Mouse (Mus musculus) granulocyte monocyte progenitor cell, adult 5-6 weeks (primary cell): ENCODE results near the gene Olr1. TPM values are rescaled to one million over a fixed set of nuclear protein-coding genes. Genes with fewer than 3 reads are reported as not detected.

Source experiments
- ATAC-seq: replicated peaks from 2 replicates; pipeline ENCODE4 v1.8.0; 2016; ENCODE audit warnings: mild to moderate bottlenecking, moderate TSS enrichment, inconsistent platforms; ENCODE audit not compliant: poor library complexity, severe bottlenecking
- total RNA-seq, 2 experiments: library from RNA; stranded (forward) in 1 of 2; stranded (reverse) in 1 of 2; fragments of 200-712, 200-1000 nt in 1 of 2; fragments of >200 nt in 1 of 2; fragmentation: Nextera tagmentation in 1 of 2; gene quantifications; 2 replicates each; pipeline ENCODE4 v1.2.3; 2014 to 2017

Olr1 gene
- total RNA-seq (2014; fragmentation: Nextera tagmentation) (15.1 and 18.4 TPM in 2 replicates), total RNA-seq (2017) (16.9 and 23.2 TPM in 2 replicates)

DNA sequence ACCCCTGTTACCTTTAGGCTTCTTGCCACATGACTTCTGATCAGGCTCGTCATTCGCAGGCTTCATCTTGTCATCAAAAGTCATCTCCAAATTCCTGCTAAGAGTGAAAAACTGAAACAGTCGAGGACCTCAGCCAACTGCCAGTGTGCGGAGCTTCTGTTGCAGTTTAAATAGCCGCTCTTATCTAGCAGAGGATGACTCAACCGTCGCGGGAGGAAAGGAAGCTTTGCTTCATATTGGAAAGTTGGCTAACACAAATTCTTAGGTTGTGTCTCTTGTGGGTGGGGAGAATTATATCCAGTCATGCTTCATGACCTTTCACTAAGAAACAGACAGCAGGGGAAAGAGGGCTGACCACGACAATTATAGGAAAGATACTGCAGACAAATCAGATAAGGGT lies at the start of gene Olr1:
Gene Olr1, minus strand, starts transcription at position 142 of the 400 bp plus-strand sequence.
- peak; percentile 91 for ATAC-seq

DNA sequence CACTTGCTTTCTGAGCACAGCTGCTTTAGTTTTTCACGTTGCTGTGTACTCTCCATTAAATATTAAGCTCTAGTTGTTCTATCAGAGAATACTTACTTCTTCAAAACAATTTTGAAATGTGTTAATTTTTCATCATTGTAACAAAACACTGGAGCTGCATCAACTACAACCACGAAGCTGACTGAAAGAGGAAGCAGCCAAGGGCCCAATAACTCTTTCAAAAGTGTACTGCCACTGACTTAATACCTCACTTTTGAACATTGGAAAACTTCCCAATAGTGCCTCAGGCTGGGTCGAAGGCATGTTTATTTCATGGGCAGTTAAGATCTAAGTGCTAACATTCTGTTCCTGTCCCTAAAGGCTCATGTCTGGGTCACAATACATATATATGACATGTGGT lies 41.0 kb upstream of the Olr1 start:
- ATAC-seq = peak; percentile 77

DNA sequence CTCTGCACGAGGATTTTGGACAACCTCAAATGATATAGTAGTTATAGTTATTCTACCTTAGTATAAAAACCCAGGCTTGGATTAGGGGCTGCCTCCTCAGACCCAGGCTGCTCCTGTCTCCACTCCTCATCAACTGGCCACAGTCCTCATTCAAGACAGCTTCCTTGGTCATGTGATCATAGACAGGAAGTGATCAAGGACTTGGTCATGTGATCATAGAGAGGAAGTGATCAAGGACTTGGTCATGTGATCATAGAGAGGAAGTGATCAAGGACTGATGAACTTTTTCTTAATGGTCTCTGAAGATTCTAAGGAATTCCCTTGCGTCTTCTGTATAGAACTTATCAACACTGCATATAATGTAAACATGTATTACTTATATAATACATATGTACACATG lies 40.3 kb upstream of the Olr1 start:
- ATAC-seq = no peak

DNA sequence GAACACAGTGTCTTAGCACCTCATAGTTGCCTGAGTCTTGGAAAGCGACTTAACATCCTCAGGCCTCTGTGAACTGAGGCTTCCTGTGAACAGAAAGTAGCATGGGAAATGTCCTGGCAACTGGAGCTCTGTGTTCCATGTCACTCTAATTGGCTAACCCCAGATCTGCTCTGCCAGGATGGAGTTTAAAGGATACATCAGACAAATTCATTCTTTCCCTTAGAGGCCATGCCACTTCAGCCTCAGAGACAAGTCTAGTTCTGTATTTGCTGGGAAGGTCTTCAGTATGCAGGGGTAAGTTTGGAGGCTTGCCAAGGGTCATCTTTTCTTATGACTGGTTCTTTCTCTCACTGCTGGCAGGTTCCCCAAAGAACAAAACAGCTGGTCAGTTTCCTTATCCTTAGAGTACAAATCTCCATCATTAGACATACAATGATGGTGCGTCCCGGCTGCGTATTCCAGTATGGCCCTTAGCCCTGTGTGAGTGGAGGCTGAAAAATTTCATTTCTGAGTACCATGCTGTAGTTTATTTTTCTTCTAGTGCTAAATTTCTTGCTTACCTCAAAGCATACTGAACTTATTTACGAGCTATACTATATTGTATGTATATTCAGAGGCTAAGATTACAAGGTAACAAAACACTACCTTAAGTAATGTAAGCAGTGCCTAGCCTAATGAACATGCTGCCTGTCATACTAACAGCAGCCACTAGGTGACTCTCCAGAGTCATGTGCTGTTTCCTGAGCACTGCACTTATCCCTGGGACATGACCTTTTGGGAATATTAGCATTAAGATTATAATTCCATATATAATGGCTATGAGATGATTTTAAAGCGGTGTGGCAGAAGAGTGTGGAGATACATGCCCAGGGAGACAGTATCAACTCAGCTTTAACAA lies 37.0 kb upstream of the Olr1 start:
- peak; percentile 68 for ATAC-seq

DNA sequence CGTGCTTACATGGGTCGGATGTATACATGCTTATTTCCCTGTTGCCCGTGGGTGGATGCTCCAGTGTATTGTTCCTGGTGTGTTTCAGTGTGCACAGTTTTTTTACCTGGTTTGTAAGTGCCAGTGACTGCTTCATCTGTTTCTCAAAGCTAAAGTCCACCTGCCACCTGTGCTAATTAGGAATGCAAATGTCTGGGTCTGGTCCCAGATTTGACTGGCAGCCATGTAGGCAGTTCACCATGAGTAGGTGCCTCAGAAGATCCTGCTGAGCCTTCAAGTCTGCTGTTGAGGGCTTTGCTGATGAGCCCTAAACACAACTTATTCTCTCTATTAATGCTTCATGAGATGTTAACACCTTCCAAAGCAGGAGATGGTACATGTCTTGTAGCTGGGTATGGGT lies 35.6 kb upstream of the Olr1 start:
- ATAC-seq = no peak

DNA sequence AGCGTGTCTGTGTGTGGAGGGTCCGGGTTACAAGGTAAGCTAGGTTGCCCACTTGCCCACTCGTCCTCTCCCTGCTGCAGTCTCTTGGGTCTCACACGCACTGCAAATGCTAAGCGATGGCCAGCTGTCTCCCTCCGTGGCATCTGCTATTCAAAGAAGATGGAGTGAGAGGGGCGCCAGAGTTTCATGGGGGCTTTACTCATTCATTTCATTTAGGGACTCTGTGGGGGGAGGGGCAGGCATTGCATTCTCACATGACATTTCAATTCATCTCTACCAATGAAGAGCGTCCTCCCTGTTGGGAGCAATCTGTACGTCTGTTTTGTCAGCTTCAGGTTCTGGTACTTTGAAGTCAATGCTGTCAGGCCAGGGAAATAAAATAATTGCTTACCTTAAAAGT lies 35.0 kb upstream of the Olr1 start:
- no peak for ATAC-seq

DNA sequence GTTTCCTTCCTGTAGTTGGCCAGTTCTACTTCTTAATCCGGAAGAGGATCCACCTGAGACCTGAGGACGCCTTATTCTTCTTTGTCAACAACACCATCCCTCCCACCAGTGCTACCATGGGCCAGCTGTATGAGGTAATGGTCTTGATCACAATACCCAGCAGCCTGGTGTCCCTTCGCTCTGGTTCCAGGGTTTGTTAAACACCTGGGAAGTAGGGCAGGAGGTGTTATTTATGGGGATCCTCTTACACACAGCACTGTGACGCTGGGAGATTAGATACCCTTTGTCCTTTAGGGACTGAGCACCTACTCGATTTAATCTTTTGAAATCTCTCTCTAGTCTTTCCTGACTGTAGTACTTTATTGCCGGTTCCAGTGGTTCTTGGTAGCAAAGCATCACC lies 31.6 kb upstream of the Olr1 start:
- ATAC-seq = no peak

DNA sequence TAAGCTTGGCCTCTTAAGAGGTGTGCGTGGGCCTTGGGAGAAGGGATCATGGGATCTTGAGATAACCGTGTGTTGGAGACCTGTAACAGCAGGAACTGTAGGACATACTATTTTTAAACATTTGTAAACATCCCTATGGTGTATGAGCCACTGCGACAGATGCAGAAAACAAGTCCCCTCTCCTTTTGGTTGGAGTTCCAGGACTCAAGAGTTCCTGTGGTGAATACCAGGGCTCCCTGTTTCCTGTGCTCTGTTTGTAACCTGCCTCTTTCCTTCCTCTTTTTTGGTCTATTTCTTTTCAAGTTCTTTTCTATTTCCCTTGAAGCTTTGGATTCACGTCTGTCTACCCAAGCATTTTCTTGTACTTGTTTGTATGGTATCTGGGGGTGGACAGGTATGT lies 28.8 kb upstream of the Olr1 start:
- peak; percentile 51 for ATAC-seq

DNA sequence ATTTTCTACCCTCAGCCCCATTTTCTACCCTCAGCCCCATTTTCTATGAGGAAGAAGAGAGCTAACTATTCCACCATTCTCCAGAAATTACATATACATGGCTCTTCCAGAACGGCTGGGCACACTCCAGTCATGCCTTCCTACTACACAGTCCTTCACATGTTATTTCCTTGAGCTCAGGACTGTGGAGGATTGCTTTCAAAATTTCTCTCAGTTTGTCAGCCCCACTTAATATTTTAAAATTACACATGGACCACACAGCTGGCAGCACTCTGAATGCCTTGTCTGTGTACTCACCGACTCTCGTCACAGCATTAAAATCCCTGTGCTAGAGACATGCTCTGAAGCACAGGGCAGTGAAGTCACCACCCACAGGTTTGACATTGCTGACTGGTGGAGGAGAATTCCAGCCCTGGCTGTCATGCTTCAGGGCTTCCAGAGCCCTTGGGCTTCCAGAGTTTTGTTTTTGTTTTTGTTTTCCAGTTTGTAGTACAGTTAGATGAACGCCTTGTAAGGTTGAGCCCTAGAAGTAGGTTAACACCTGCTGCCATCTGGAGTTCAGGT lies 27.7 kb upstream of the Olr1 start:
- ATAC-seq = no peak

DNA sequence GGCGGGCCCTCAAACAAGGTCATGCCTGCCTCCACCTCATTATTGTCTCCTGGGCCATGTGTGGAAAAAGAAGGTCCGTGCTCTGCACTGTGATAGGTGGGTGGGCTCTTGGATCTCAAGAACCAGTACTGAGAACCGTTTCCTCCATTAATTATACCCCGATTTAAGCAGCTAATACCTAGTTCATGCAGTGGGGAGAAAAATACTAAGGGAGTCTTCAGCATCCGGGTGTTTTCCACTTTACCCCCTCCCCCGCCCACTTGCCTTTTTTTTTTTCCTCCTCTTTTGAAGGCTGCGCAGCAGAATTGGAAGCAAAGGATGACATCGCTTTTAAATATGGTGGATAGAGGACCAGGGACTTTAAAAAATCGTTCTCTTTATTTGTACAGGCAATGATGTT lies 27.1 kb upstream of the Olr1 start:
- ATAC-seq = no peak

DNA sequence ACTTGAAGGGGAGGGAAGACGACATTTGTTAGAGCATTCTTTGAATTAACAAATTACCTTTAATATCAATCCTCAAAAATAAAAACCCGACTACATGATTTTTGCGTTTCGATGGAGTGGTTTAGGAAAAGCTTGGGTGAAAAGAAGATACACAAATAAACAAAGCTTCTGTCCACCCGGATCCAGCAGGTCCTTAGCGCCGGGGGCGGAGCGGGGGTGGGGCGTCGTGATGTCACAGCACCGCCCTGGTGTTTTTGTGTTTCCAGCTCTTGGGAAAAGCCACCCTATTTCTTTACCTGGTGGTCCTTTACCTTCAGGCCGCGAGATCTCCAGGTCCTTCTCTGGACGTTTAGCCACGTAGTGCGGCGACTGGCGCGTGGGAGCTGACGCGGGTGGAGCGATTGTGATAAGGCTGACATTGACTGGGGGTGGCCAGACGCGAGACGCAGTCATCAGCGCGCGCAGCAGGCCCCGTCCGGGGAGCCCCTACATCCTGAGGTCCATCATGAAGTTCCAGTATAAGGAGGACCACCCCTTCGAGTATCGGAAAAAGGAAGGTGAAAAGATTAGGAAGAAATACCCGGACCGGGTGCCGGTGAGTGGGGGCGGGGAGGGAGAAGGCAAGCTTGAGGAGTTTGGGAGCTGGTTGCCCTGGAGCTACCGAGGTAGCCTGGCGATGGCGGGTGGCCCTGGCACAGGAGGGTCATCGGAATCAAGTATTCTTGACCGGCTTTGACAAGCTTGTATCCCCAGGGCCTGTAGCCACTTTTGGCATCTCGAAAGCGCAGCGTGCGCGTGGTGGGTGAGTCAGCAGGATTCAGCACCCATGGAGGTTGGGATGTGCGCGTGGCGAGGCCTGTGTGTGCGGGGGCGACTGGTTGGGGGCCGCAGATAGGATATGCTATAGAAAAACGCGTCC lies 26.2 kb upstream of the Olr1 start, which contains the start of gene Gabarapl1:
Gene Gabarapl1, plus strand, starts transcription at position 219 of the 919 bp plus-strand sequence.
- ATAC-seq = peak; percentile 65

DNA sequence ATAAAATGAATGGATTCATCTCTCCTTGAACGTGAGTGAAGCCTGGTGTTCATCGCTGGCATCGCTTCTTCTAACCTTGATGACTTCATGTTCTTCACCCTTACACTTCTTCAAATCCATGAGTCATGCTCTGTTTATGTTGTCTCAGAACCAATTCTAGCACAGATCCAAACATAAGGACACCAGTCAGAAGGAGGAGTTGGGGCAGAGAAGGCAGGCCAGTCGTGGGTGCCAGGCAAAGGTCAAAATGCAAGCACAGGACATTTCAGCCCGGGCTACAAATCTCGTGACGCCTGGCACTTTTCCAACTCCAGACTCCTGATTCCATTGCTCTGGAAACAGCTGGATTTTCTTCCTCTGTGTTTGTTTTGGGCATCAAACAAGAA lies 25.6 kb upstream of the Olr1 start:
- peak; percentile 19; the same call in 1 of the 2 replicates for ATAC-seq

DNA sequence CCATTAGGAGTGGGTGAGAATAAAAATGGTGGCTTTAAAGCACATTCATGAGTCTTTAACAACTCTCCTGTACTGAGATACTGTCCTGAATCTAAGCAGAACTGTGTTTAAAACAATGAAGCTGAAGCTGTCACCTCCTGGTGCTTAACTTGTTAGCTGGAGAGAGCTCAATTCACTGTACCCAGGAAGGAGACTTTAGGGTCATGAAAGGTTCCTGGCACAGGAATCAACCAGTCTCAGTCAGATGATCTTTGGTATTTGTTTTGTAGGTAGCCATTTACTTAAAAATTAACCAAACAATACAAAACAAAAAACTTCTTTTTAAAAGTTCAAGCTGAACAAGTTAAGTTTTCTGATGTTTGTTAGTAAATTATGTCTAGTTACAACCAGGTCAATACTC lies 23.3 kb upstream of the Olr1 start:
- no peak for ATAC-seq

DNA sequence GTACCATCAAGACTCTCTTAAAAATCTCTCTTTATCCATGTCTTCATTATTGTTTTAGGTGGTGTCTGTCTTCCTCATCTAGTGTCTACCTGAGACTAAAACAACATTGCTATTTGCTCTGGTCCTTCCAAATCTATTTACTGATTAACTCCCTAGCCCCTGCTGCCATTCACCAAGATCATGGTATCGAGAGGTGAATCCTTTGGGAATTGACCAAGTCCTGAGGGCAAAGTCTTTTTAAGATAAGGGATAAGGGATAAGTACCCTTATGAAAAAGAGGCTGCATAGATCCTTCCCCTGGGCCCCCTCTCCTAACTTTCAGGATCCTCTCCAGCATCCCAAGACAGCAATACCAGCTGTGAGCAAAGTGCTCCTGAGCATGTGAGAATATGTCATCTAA lies 22.6 kb upstream of the Olr1 start:
- ATAC-seq = no peak

DNA sequence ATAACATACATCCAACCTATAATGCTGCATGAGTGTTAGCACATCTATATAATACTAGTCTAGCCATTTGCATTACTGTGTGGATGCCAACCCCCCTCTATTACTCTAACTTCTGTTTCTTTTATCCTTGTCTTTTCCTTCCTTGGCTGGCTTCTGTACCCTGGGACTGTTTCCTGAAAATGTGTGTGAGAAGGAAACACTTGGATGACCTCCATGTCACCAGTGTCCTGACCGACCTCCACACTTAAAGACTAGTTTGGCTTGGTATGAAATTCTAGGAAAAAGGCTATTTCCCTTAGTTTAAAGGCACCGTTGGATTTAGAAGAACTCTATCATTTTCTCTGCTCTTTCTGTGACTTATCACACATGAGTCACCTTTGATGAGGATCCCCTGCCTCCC lies 20.5 kb upstream of the Olr1 start:
- ATAC-seq = no peak

DNA sequence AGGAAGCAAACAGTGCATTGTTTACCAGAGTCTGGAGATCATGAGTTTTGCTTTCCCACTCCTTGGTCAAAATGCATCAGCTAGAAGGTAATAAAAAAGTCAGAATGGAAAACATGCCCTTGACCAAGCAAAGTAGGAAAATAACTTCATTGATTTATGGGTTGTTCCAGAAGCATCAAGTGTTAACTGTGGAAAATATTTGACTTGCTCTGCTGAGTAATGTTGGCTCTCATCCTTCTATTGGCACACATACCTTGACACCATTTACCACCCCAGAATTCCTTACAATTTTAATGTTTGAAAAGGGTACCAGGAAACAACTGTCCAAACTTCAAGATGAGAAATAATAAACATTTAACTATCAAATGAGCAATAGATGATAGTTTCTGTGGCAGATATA lies 19.1 kb upstream of the Olr1 start:
- no peak for ATAC-seq

DNA sequence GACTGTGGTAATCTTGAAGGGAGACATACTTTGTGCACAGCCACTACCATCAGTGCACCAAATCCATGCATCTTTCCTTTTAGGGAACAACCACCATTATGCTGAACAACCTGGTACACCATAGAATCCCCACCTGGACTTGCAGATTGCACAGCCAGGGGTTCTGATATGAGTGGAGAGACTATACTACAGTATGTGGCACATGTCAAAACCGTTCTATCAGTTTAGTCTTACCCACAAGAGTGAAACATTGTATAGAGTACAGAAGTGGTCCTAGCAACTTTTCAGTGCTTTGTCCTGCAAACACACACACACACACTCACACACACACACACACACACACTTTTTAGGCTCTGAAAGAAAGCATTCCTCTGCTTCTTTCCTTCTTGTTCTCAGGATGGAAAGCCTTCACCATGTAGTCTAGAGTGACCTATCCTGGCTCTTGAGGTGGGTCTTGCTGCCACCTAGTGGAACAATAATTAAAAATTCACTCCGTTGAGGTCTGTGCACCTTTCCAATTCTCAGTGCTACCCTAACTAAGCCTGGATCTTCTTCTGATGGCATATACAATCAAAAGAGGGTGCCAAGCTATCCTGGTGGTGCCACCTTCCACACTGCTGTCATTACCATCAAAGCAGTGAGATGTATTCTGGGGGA lies 10.9 kb upstream of the Olr1 start:
- ATAC-seq = peak; percentile 37; the same call in 1 of the 2 replicates

DNA sequence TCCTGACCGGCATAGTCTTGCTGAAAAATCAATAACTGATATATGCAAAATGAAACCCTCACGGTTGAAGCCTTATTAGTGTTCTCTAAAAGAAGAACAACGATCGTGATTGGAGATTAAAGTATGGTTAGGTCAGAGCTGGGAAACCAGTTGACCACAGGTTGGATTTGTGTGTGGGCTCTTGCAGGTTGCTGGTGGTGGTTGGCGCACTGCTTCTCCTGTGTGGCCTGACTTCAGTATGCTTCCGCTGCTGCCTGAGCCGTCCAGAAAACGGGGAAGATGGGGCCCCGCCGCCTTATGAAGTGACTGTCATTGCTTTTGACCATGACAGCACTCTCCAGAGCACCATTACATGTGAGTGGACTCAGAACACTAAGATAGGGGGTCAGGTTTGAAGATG lies 9.4 kb upstream of the Olr1 start:
- ATAC-seq = peak; percentile 39

DNA sequence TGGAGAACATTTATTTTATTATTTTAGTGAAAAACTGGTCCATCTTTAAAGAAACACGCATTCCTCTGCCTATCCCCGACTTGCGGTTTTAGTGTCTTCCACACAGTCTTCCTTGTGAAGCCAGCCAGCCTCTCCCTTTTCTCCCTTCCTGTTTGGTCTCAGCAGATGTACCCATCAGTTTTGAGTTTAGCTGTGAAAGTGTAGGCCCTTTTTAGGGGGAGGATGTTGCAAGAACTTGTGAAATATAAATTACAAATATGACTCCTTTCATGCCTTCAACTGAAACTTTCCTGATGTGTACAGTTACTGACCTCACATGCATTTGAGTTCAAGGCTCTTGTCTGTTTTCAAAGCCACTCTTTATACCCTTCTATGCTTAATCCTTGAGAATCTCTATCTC lies 8.1 kb upstream of the Olr1 start:
- peak; percentile 80 for ATAC-seq

DNA sequence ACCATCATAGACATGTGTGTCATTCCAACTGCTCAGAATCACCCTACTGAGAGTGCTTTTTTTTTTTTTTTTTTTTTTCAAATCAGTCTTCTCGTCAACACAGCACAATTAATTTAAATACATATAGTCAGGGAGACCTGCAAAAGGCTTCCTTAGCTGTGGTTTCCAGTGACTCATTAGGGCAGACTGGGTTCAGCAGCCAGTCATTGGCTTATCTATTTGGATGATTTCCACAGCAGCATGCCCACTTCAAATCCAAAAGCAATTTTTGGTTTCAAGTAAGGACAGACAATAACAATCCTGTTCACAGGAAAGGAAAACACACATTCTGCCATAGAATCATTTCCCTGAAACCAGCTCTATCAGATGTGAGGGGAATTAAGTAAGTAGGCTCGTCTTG lies 7.4 kb upstream of the Olr1 start:
- ATAC-seq = peak; percentile 23
